Mouse (Mus musculus): Measurements from ENCODE around the gene H2-Q6. TPM values are rescaled to one million over a fixed set of nuclear protein-coding genes. Genes with fewer than 3 reads are reported as not detected.
"Not testable (repeated sequence)": the region's sequence is repeated elsewhere in the genome, so short reads cannot be mapped to it uniquely, and the experiment has no call there.

Gene H2-Q6
- polyA plus RNA-seq, 1 experiment from 2014 or later = 0.09 TPM

GRCm38 (mm10) chr17:35413057-35413456, 11.6 kb upstream of the H2-Q6 start:
- not testable (repeated sequence) for H3K4me1 ChIP-seq (ENCODE audit: control insufficient read depth in 2 of 2, insufficient read depth in 2 of 2, low read length in 2 of 2); H3K4me3 ChIP-seq (ENCODE audit: control insufficient read depth in 1 of 2, insufficient read depth in 1 of 2, low read depth in 1 of 2, low read length in 2 of 2); H3K36me3 ChIP-seq (ENCODE audit: control insufficient read depth, insufficient read depth, low read length); H3K27ac ChIP-seq (replicated peaks in 1 of 2; ENCODE audit: control insufficient read depth in 1 of 2, insufficient read depth in 1 of 2, low read depth in 2 of 2, low read length in 2 of 2); H3K9me3 ChIP-seq (ENCODE audit: control insufficient read depth, low read length); H3K4me2 ChIP-seq (ENCODE audit: low read length); ATAC-seq (ENCODE audit: insufficient number of reproducible peaks, insufficient read depth, low FRiP score, low read depth); H3K27me3 ChIP-seq (ENCODE audit: control insufficient read depth, insufficient read depth, low read length); H3K9ac ChIP-seq (ENCODE audit: low read length)
- WGBS = no CpG with 5 or more reads among the region's 1 CpGs

DNA sequence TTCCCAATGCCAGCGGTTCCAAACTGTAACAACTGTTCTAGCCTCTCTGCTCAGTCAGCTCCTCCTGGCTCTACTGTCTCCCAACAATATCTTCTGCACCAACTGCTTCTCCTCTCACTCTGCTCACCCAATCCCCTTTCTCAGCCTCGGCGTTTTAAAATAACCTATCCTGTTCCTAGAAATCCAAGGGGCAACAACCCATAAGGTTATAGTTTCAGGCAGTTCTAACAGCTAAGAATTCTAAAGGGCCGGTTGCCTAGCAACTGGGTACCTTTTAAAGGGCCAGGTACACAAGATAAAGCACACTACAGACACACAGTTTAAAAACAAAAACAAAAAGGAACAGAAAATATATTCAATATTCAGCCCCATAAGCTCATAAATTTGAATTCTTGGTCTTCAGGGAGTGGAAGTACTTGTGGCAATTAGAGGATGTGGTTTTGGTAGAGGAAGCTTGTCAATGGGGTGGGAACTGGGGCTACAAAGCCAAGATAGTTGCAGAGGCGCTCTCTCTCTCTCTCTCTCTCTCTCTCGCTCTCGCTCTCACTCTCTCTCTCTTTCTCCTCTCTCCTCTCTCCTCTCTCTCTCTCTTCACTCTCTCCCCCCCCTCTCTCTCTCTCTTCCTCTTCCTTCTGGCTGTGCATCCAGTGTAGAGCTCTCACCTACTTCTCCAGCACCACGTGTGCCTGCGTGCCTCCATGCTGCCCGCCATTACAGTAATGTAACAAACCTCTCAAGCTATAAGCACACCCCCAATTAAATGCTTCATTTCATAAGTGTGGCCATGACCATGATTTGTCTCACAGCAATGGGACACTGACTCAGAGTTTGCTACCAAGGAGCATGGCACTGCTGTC, 9.1 kb upstream of the H2-Q6 start:
- not testable (repeated sequence) for ATAC-seq (ENCODE audit: insufficient number of reproducible peaks, insufficient read depth, low FRiP score, low read depth)

DNA sequence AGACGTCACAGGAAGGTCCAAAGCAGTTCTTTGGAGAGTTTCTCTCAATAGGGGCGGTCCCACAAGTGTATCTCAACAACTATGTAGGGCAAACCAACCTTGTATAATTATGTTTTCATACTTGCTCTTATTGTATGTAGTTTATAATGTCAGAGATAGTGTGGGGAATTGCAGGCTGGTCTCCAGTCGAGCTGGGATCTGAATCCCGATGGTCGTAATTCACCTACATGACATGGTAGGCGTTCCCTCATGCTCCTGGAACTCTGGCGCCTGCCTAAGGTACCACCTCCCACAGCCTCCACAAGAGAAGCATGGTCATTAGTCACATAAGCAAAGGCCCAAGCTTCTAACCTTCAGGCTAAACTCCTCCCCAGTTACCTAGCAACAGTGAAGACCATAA, 5.9 kb upstream of the H2-Q6 start:
- H3K9me3 ChIP-seq (ENCODE audit: control insufficient read depth, low read length) = no peaks in the 10 kb centered on the region
- 78% methylated on average over 7 of the region's 7 CpGs for WGBS
- no peaks in the 10 kb centered on the region for H3K36me3 ChIP-seq (ENCODE audit: control insufficient read depth, insufficient read depth, low read length)
- H3K9ac ChIP-seq (ENCODE audit: low read length) = no peak overlapping the region
- ATAC-seq (ENCODE audit: insufficient number of reproducible peaks, insufficient read depth, low FRiP score, low read depth) = no peak
- no peaks in the 10 kb centered on the region for H3K4me1 ChIP-seq (ENCODE audit: control insufficient read depth in 2 of 2, insufficient read depth in 2 of 2, low read length in 2 of 2)
- no peak overlapping the region for H3K4me2 ChIP-seq (ENCODE audit: low read length)
- no peak overlapping the region for H3K4me3 ChIP-seq (ENCODE audit: control insufficient read depth in 1 of 2, insufficient read depth in 1 of 2, low read depth in 1 of 2, low read length in 2 of 2)
- H3K27ac ChIP-seq (replicated peaks in 1 of 2; ENCODE audit: control insufficient read depth in 1 of 2, insufficient read depth in 1 of 2, low read depth in 2 of 2, low read length in 2 of 2) = no peak overlapping the region
- peaks cover 21% of the 10 kb centered on the region for H3K27me3 ChIP-seq (ENCODE audit: control insufficient read depth, insufficient read depth, low read length)

More for the DNA sequence above, 9.1 kb upstream of the H2-Q6 start:
- not testable (repeated sequence) for H3K4me3 ChIP-seq (ENCODE audit: control insufficient read depth in 1 of 2, insufficient read depth in 1 of 2, low read depth in 1 of 2, low read length in 2 of 2); H3K9ac ChIP-seq (ENCODE audit: low read length); H3K4me2 ChIP-seq (ENCODE audit: low read length); H3K36me3 ChIP-seq (ENCODE audit: control insufficient read depth, insufficient read depth, low read length); H3K27ac ChIP-seq (replicated peaks in 1 of 2; ENCODE audit: control insufficient read depth in 1 of 2, insufficient read depth in 1 of 2, low read depth in 2 of 2, low read length in 2 of 2); H3K4me1 ChIP-seq (ENCODE audit: control insufficient read depth in 2 of 2, insufficient read depth in 2 of 2, low read length in 2 of 2); H3K9me3 ChIP-seq (ENCODE audit: control insufficient read depth, low read length)
- peaks cover 15% of the 10 kb centered on the region; the same call in 1 of the 2 replicates for H3K27me3 ChIP-seq (ENCODE audit: control insufficient read depth, insufficient read depth, low read length)
- WGBS = 73% methylated on average over 3 of the region's 10 CpGs

DNA sequence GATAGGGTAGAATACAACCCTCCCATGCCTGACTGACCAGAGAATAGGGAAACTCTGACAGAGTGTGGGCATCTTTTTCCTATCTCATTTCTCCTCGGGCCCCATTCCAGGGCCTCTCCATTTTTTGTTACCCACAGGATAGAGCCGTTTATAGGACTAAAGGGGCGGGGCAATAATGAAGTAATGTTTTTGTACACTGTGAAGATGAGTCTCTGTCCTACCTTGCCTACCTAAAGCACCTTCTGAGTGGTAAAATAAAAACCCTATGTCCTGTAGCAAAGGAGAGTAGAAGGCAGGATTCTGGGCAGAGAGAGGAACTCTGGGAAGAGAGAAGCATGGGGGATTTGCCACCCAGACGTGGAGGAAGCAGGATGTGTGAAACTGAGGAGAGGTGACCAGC, 5.1 kb upstream of the H2-Q6 start:
- not testable (repeated sequence) for H3K27ac ChIP-seq (replicated peaks in 1 of 2; ENCODE audit: control insufficient read depth in 1 of 2, insufficient read depth in 1 of 2, low read depth in 2 of 2, low read length in 2 of 2); H3K9ac ChIP-seq (ENCODE audit: low read length); H3K9me3 ChIP-seq (ENCODE audit: control insufficient read depth, low read length); H3K4me1 ChIP-seq (ENCODE audit: control insufficient read depth in 2 of 2, insufficient read depth in 2 of 2, low read length in 2 of 2); H3K4me3 ChIP-seq (ENCODE audit: control insufficient read depth in 1 of 2, insufficient read depth in 1 of 2, low read depth in 1 of 2, low read length in 2 of 2); H3K4me2 ChIP-seq (ENCODE audit: low read length); H3K36me3 ChIP-seq (ENCODE audit: control insufficient read depth, insufficient read depth, low read length)
- peaks cover 21% of the 10 kb centered on the region for H3K27me3 ChIP-seq (ENCODE audit: control insufficient read depth, insufficient read depth, low read length)
- ATAC-seq (ENCODE audit: insufficient number of reproducible peaks, insufficient read depth, low FRiP score, low read depth) = 0 out of 2 replicates have a peak, but pooled peaks have one; percentile 19
- 49% methylated on average over 4 of the region's 4 CpGs for WGBS

- not testable (repeated sequence) for H3K4me1 ChIP-seq (ENCODE audit: control insufficient read depth in 2 of 2, insufficient read depth in 2 of 2, low read length in 2 of 2); H3K36me3 ChIP-seq (ENCODE audit: control insufficient read depth, insufficient read depth, low read length); H3K9me3 ChIP-seq (ENCODE audit: control insufficient read depth, low read length); H3K9ac ChIP-seq (ENCODE audit: low read length); H3K27ac ChIP-seq (replicated peaks in 1 of 2; ENCODE audit: control insufficient read depth in 1 of 2, insufficient read depth in 1 of 2, low read depth in 2 of 2, low read length in 2 of 2); H3K4me3 ChIP-seq (ENCODE audit: control insufficient read depth in 1 of 2, insufficient read depth in 1 of 2, low read depth in 1 of 2, low read length in 2 of 2); ATAC-seq (ENCODE audit: insufficient number of reproducible peaks, insufficient read depth, low FRiP score, low read depth); H3K4me2 ChIP-seq (ENCODE audit: low read length)
- H3K27me3 ChIP-seq (ENCODE audit: control insufficient read depth, insufficient read depth, low read length) = peaks cover 25% of the 10 kb centered on the region
- WGBS = 12% methylated on average over 11 of the region's 11 CpGs
Observed at GRCm38 (mm10) chr17:35420206-35420810, 4.3 kb upstream of the H2-Q6 start.

GRCm38 (mm10) chr17:35421331-35421730, 3.3 kb upstream of the H2-Q6 start:
- not testable (repeated sequence) for H3K27ac ChIP-seq (replicated peaks in 1 of 2; ENCODE audit: control insufficient read depth in 1 of 2, insufficient read depth in 1 of 2, low read depth in 2 of 2, low read length in 2 of 2); H3K4me1 ChIP-seq (ENCODE audit: control insufficient read depth in 2 of 2, insufficient read depth in 2 of 2, low read length in 2 of 2); H3K9me3 ChIP-seq (ENCODE audit: control insufficient read depth, low read length); H3K4me3 ChIP-seq (ENCODE audit: control insufficient read depth in 1 of 2, insufficient read depth in 1 of 2, low read depth in 1 of 2, low read length in 2 of 2); H3K36me3 ChIP-seq (ENCODE audit: control insufficient read depth, insufficient read depth, low read length); ATAC-seq (ENCODE audit: insufficient number of reproducible peaks, insufficient read depth, low FRiP score, low read depth); H3K9ac ChIP-seq (ENCODE audit: low read length); H3K4me2 ChIP-seq (ENCODE audit: low read length)
- WGBS = 85% methylated on average over 4 of the region's 4 CpGs
- peaks cover 31% of the 10 kb centered on the region for H3K27me3 ChIP-seq (ENCODE audit: control insufficient read depth, insufficient read depth, low read length)

DNA sequence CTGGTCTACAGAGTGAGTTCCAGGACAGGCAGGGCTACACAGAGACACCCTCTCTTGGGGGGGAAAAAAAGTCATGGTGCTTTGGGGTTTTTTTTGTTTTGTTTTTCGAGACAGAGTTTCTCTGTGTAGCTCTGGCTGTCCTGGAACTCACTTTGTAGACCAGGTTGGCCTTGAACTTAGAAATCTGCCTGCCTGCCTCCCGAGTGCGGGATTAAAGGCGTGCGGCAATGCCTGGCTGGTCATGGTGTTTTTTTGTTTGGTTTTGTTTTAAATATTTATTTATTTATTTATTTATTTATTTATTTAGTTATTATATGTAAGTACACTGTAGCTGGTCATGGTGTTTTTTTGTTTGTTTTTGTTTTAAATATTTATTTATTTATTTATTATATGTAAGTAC, 2.3 kb upstream of the H2-Q6 start:
- not testable (repeated sequence) for H3K4me2 ChIP-seq (ENCODE audit: low read length); H3K4me3 ChIP-seq (ENCODE audit: control insufficient read depth in 1 of 2, insufficient read depth in 1 of 2, low read depth in 1 of 2, low read length in 2 of 2); ATAC-seq (ENCODE audit: insufficient number of reproducible peaks, insufficient read depth, low FRiP score, low read depth); H3K9me3 ChIP-seq (ENCODE audit: control insufficient read depth, low read length); H3K36me3 ChIP-seq (ENCODE audit: control insufficient read depth, insufficient read depth, low read length); H3K9ac ChIP-seq (ENCODE audit: low read length); H3K27ac ChIP-seq (replicated peaks in 1 of 2; ENCODE audit: control insufficient read depth in 1 of 2, insufficient read depth in 1 of 2, low read depth in 2 of 2, low read length in 2 of 2); H3K4me1 ChIP-seq (ENCODE audit: control insufficient read depth in 2 of 2, insufficient read depth in 2 of 2, low read length in 2 of 2)
- peaks cover 31% of the 10 kb centered on the region for H3K27me3 ChIP-seq (ENCODE audit: control insufficient read depth, insufficient read depth, low read length)
- WGBS = 81% methylated on average over 5 of the region's 5 CpGs

Measured in heart, embryonic 14.5 days (tissue).